Mouse (Mus musculus) regulatory T cell (primary cell): ENCODE measurements around the gene Isoc2a.

Experiments used
- in situ Hi-C: fragments of 300-600 bp; cut with MboI, MseI; formaldehyde crosslinking; loops from one replicate; pipeline ENCODE4 v1.15.1; 2025; ENCODE audit warnings: high pct_unique_total_duplicates

Isoc2a gene

DNA sequence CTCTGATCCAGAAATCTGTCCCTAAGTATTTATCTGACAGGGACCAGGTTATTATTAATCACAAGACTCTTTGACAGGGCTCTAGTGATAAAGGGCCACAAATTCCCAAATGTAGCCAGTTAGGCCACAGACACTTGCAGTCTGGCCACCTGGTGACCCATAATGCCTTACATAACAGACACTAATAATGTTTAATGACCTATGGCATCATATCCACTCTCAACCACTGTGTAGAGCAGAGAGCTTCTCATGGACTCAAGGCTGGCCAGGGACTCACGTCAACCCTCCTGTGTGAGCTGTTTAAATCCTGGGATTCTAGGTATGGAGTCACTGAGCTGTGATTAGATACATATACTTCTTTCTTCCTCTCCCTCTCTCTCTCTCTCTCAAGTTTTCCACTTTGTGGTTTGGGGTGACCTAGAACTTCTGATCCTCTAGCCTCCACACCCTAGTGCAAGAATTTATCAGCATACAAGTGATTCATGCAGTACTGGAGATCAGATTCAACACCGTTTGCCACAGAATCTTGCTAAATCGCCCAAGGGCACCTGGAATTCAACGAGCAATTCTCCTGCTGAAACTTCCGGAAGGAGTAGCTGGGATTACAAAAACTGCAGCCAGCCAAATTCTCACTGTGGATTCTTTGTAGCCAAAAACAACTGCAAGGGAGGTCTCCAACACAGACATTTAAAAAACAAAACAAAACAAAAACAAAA, 12.7 kb upstream of the Isoc2a start:
- in situ Hi-C loops = no loop called here

DNA sequence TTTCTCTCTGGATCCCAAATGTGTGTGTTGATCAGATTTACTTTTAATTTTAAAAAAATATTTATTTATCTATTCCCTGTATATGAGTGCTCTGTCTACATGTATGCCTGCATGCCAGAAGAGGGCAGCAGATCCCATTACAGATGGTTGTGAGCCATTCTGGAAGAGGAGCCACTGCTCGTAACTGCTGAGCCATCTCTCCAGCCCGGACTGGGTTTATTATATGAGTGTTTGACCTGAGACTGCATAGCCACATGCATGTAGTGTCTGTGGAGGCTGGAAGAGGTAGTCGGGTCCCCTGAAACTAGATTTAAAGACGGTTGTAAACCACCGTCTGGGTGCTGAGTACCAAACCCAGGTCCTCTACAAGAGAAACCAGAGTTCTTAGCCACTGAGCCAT, 11.9 kb upstream of the Isoc2a start:
- in situ Hi-C loops = no loop called here

DNA sequence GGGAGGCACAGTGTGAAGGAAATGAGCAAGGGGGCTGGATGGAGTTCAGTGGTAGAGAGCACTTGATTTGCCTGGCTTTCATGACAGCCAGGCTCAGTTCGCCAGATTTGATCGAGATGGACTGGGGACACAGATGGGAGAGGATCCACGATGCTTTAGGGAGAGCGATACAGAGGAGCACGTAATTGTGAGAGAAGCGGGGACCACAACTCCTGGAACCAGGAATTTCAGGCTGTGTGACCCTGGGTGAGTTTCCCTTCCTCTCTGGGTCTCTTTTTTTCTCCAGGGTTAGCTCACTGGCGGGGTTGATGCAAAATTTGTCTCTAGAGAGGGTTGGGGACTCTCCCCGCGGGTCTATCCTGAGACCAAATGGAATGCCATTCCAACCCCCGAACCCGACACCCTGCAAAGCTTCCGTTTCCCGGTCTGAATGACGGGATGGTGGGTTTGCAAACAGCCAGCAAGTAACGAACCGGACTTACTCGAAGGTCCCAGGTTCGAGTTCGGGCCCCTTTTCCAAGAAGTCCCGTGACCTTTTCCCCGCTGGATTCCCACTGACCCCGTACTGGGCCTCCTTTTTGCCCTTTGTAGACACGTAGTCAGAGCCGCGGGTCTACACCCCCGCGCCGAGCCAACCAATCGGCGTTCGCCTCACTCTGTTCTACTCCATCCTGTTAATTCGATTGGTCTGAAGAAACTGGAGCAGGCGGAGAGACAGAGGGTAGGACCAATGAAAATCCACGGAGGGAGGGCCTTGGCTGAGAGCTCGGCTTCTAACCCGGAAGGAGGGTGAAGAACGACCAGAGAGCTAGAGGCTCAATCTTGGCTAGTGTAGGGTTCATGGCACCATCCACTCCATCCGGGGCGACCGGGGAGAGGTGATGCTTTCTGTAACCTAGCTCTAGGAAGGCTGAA, 11.1 kb upstream of the Isoc2a start:
- in situ Hi-C loops = no loop called here

DNA sequence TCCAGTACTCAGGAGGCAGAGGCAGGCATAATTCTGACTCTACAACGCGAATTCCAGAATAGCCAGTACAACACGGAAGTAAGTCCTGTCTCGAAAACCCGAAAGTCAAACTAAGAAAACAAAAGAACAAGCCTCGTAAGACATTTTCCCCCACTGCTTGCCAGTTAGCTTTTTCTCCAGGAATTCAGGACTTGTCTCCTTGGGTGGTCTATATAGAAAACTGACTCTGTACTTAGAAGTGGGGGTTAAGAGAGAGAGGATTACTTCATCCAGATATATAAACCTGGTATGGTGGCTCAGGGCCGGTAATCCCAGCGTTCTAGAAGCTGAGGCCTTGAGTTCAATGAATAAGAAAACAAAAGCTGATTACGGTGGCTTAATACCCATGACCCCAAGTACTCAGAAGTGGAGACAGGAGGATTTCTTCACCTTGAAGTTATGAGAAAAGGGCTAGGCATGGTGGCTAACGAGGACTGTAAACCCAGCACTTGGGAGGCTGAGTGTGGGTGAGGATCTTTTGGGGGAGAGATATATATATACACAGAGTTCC, 10.2 kb upstream of the Isoc2a start:
- in situ Hi-C loops = no loop called here

DNA sequence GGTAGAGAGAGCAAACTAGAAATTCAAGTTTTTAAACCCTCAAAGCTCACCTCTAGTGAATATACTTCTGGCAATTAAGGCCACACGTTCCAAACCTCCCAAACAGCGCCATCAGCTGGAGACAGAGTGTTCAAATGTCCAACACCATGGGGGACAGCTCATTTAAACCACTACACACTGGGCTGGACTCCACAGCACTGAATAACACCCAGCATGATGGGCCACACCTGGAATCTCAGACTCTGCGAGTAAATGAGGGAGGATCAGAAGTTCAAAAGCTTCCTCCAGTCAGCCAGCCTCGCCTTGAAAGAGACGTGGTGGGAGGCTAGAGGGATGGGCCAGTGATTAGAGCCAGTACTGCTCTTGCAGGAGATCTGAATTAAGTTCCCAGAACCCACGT, 6.8 kb upstream of the Isoc2a start, which contains the start of gene Isoc2b:
Isoc2b (minus strand) TSS at position 126 of the 400 bp plus-strand sequence.
- in situ Hi-C loops = no loop called here

DNA sequence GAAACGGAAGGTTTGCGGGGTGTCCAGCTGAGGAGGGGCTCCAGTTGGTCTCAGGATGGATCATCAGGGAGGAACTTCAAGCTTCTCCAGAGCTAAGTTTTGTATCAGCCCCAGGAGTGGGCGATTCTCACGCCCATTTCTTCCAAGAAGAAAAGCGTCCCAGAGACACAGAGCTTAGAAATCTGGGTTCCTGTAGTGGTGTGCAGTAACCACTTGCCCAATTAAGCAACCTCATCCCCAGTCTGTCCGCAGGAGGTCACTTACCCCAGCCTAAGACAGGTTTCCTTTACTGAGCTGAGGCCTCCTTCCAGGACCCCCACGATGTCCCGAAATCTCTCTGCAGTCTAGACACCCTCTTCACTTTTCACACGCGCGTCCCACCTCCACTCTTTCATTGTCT, 273 bp downstream of the Isoc2a start:
- in situ Hi-C loops = loop anchor here (5.0 kb wide), 1 partner anchor 50 kb away; the partner anchor contains the start of gene Ssc5d

DNA sequence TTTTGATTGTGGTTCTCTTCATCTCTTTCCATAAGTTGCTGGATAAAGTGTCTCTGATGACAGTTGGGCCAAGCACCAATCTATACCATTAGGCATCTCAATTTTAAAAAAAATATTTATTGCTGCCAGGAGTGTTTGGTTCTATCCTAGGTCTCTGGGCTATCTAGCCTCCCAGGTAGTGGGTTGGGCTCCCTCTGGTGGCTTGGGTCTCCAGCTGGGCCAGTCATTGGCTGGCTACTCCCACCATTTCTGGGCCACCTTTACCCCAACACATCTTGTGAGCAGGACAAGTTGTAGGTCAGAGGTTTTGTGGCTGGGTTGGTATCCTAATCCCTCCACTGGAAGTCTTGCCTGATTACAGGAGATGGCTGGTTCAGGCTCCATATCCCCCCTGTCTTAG, 1.2 kb downstream of the Isoc2a start:
- in situ Hi-C loops = loop anchor here (5.0 kb wide), 1 partner anchor 49 kb away; the partner anchor contains the start of gene Ssc5d

DNA sequence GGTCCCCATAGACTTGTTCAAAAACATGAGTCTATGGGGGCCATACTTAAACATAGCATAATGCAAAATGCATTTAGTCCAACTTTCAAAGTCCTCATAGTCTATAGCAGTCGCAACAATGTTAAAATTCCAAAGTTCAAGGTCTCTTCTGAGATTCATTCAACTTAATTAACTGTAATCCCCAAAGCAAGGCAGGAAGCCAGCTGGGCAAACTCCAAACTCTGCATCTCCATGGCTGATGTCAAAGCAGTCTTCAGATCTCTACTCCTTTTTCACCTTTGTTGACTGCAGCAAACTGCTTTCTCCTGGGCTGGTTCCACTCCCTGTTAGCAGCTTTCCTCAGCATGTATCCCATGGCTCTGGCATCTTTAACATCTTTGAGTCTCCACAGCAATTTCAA, 2.1 kb downstream of the Isoc2a start:
- in situ Hi-C loops = loop anchor here (5.0 kb wide), 1 partner anchor 48 kb away; the partner anchor contains the start of gene Ssc5d

DNA sequence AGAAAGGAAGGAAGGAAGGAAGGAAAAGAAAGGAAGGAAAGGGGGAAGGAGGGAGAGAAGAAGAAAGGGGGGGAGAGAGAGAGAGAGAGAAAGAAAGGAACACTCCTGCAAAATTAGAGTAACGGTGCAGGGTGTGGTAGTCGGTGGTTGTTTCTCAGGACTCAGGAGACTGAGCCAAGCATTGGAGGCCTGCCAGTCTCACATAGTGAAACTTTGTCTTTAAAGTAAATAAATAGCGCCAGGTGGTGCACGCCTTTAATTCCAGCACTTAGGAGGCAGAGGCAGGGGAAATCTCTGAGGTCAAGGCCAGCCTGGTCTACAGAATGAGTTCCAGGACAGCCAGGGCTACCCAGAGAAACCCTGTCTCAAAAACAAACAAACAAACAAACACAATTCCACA, 9.7 kb downstream of the Isoc2a start:
- in situ Hi-C loops = no loop called here

DNA sequence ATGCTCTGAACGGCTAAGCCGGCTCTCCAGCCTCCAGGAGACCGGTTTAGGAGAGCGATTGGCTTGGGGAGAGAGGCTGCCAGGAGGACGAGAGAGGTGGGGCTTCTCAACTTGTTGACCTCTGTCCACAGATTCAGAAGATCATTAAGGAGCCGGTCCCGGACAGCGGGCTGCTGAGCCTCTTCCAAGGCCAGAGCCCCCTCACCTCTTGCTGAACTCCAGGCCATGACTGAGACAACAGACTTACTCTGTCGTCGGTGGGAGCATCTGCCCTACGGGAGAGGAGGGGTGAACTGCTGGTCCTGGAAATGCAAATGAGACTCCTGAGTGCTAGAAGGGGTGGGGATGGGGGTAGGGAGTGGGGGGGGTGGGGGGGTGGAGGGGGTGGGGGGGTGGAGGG, 18.2 kb downstream of the Isoc2a start:
- in situ Hi-C loops = no loop called here

DNA sequence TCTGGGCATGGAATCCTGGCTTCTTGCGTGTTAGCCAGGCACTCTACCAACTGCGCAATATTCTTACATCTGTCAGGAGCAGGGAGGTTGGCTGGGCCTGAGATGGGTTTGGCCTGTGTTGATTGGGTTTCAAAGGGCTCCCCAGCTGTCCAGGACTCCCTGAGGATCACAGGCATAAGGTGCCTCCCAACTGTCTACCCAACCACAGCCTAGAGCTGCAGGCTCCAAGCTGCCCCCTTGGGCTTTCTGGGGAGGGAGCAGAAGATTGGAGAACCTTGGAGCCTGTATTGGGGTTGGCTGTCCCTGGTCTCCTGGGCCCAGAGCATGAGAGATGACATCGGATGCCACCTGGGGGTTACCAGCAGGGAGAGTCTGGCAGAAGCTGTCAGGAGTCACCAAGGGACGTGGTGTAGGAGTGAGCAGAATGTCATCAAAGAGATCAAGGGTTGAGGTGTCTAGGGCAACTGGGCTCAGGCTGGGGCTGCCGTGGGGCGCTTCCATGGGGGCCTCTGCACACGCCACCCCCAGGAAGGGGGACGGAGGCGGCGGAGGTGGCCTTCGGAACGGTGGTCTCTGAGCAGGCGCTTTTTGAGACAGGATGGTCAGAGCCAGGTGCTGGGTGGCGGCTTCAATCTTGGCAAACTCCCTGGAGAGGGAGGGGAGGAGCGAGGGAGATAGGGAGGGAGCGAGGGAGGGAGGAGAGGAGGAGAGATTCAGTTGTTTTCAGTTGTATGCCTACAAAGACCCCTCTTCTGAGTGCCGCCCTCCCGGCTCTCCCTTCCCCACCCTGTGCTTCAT, 22.1 kb downstream of the Isoc2a start:
- in situ Hi-C loops = no loop called here

DNA sequence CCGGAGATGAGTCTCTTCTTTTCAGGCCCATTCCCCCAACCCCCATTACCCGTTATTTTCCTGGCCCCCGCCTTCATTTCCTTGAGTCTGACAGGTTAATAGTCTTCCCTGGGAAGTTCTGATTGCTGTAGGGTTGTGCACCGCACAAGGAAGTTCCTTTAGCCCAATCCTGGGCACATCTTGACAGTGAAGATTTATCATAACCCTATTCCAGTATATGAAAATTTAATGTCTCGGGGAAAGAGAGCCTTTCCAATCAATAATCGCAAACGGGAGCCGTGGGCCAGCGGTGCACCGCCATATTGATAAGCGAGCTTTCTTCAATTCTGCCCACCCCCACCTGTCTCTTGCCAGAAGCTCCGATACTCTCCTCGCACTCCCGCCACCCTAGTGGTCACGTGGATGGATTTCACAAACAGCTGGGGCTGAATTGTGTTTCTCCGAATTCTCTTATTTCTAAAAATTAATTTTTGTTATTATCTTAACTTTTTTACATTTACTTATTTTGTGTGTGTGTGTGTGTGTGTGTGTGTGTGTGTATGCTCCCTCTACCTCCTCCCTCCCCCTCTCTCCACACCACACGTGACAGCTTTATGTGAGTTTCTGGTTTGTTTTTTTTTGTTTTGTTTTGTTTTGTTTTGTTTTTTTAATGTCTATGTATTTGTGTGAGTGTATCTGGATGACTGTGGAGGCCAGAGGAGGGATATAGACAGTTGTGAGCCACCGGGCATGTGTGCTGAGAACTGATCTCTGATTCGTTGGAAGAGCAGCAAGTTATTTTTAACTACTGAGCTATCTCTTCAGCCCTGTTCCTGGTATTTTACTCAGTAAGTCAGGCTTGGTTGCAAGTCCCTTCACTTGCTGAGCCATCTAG, 22.9 kb downstream of the Isoc2a start:
- in situ Hi-C loops = no loop called here

DNA sequence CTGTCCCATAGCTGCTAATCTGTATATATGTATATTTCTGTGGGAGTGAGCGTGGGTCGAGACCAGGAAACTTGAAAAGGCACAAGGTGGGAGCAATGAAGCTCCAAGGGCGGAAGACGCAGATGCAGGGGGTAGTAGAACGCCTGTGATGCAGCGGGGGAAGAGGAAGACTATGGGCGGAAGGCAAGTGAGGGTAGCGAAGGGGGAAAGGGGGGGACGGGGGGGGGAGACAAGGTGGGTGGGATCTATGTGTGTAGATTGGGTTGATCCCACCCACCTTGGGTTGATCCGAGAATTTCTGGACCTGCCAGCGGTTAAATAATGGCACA, 23.5 kb downstream of the Isoc2a start:
- in situ Hi-C loops = no loop called here

DNA sequence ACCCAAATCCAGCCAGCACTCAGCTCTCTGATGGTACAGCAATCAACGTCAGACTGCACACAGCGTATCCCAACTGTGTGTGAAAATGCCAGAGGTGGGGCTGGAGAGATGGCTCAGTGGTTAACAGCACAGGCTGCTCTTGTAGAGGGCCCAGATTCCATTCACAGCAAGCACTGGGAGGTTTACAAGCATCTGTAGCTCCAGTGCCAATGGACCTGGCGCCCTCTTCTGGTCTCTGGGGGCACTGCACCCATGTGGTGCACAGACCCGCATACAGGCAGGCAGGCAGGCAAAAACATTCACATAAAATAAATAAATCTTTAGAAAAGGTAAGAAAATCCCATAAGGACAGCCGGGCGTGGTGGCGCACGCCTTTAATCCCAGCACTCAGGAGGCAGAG, 24.2 kb downstream of the Isoc2a start:
- in situ Hi-C loops = no loop called here

DNA sequence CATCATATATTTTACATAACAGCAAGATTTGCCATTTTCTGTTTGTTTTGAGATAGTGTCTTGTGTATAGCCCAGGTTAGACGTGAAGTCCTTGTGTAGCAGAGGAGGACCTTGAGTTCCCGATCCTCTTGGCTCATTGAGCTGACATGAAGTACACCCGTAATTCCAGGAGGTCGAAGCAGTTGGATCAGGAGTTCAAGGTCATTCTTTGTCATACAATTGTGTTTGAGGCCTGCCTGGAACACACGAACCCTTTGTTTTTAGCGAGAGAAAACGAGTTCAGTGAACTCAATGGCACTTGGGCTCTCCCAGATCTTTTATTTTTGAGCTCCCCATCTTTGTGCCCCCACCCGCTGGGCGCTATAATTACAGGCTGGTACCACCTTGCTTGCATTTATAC, 25.5 kb downstream of the Isoc2a start:
- in situ Hi-C loops = no loop called here

DNA sequence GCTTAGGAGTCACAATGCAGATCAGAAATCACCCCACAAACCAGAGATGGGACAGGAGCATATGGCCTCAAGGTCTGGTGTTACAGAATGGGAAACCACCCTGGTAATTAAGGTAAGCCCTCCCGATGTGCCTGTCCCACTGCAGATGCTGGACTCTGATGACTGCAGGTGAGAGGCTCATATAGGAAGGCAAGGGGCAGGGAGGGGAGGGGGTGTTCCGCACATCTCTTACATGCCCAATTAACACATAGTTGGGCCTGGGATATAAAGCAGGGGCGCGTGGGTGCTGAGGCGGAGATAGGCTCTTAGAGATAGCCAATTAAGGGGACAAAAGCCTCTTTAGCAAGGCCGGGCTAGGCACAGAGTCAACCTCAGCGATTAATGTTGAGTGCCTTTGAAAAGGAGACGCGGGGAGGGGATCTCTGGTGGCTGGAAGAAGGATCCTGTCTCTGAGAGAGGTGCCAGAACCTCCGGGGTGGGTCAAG, 29.6 kb downstream of the Isoc2a start, which contains the start of gene Gm36210:
Gm36210 (minus strand) TSS at position 51 of the 485 bp plus-strand sequence.
- in situ Hi-C loops = loop anchor here (5.0 kb wide), 1 partner anchor 49 kb away; no protein-coding TSS in a partner anchor

DNA sequence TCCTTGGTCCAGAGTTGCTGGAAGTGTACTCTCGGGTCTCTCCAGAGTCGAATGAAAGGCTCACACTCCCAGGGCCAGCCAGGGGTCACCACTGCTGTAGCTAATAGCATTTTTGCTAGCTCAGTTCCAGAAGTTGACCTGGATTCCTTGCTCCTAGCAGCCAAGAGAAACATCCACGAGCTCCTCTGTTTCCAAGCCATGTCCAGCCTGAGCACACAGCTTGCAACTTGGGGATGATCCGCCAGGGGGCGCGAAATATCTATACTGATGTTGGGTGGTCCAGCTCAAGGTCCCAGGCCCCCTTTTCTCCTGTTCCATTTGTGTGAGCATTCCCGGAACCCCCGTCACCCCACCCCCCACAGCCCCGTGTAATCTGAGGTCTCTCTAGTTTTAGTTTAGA, 34.6 kb downstream of the Isoc2a start:
- in situ Hi-C loops = no loop called here

DNA sequence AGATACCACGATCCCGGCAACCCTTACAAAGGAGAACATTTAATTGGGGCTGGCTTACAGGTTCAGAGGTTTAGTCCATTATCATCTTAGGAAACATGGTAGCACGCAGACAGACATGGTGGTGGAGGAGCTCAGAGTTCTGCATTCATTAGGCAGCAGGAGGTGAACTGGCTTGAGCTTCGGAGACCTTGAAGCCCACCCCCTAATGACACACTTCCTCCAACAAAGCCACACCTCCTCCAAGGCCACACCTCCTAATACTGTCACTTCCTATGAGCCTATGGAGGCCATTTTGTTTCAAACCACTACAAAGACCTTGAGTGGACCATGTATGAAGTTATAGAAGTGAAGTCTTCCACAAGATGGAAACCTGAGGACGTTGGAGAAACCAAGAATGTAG, 35.3 kb downstream of the Isoc2a start:
- in situ Hi-C loops = no loop called here

DNA sequence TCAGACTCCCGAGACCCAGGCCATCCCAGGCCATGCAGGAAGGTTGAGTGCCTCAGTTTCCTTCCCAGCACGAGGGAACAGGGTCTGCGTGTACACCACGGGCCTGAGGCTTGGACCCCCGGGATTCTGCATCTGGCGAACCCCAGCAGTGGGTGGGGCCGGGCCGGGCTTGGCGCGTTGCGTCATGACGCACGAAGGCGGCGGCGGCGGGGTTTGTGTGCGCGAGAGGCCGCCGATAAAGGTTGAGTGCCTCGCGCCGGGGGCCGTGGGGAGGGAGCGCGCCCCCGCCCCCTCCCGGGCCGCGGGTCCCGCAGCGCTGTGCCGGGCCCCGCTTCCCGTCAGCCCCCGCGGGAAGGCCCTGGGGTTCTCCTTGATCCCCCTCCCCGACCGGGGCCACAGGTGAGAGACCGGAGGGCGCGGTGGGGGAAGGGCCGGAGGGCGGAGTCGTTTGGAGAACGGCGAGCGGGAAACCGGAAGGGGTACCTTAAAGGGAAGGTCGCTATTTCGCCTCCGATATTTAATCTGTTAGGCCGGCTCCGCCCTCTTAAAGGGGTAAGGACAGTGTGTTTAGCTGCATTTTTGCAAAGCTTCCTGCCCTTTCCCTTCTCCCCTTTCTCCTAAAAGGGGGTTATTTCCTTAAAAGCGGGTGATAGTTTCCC, 38.2 kb downstream of the Isoc2a start, which contains the start of gene Zfp628:
Zfp628 (plus strand) TSS at position 211 of the 659 bp plus-strand sequence.
- in situ Hi-C loops = no loop called here
